Mouse (Mus musculus) retina, postnatal 1 day (tissue): ENCODE results near the gene Grin2d.

Source experiments
- DNase-seq: peaks from one replicate; pipeline ENCODE4 v3.0.0-alpha.2; 2012

Gene Grin2d

GRCm38 (mm10) chr7:45853089-45853488, 25.1 kb downstream of the Grin2d start:
- DNase-seq = no peak

GRCm38 (mm10) chr7:45850661-45851060, 27.5 kb downstream of the Grin2d start:
- DNase-seq = no peak

- DNase-seq = no peak
Observed at GRCm38 (mm10) chr7:45848447-45849027, 29.6 kb downstream of the Grin2d start.

GRCm38 (mm10) chr7:45842950-45843744, 35.0 kb downstream of the Grin2d start:
- DNase-seq = no peak

- no peak for DNase-seq
Observed at GRCm38 (mm10) chr7:45833924-45834323, 44.3 kb downstream of the Grin2d start.

DNA sequence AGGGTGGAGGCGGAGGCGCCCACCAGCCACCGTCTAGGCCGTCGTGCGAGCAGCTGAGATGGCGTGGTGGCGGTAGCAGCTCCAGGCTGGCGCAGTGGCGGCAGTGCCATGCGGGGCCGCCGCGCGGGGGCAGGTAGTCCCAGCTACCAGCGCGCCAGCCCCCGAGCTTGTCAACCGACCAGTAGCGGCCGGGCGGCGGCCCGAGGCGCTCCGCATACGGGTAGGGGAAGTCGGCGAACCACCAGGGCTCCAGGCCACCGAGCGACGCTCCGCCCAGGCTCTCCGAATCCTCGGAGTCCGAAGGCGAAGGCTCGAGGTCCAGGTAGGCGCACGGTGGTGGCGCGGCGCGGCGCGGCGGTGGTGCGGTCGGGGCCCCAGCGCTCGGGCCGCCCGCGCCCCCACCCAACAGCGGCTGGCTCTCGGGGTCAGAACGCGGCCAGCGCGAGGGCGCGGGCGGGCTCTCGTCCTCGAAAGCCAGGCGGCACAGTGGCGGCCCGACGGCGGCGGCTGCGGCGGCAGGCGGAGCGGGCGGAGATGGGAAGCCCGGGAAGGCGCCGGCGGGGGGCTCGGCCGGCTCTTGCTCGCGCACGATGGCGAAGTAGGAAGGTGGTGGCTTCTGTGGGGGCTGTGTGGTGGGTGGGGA, 44.9 kb downstream of the Grin2d start:
- DNase-seq = peak; percentile 39

DNA sequence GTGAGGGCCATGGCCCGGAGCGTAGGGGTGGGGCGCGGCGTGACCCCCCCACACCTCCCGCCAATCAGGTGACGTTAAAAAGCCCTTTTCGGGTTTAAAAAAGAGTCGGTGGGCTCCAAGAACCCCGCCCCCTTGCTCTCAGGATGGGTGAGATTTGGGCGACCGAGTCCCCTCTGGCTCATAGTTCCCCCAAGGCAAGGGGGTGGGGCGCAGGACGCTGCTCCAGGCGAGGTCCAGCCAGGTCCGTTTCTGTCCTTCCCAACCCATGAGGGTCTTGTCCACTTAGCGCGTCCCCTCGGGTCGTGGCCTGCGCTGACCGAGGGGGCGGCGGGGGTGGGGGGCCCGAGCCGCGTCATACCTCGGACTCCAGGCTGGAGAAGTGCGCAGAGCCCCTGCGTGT, 45.8 kb downstream of the Grin2d start:
- no peak for DNase-seq

GRCm38 (mm10) chr7:45831128-45831525, 47.1 kb downstream of the Grin2d start:
- DNase-seq = no peak

DNA sequence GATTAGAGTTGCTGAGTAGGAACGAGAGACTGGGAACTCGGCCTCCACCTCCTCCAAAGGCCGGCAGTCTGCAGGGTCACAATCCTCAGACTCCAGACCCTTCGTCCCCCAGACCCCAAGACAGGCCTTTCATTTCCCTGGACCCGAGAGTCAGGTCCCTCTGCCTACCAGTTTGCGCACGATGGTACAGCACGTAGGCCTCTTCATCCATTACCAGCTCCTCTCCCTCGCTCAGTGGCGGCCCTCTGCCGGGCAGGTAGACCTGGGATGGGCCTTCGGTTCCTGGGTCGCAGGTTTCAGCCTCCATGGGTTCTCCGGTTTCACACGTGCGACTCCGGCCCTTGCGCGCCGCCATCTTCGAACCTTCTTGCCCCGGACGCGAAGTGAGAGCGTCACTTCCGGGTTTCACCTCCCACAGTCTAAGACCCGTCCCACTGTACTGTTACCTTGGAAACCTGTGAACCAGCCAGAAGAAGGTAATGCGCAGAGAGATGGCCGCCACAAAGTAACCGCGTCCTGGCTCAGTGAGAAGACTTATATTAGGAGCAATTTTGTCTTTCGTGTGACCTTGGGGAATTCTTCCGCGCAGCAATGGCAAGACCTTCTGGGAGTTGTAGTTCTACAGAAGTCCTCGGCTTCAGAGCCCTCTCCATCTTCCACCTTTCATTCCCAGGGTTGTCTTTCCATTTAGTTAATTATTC, 47.6 kb downstream of the Grin2d start, which contains the start of gene Grwd1:
TSS of gene Grwd1 (minus strand) at position 518 of the 701 bp plus-strand sequence.
- peak; percentile 94 for DNase-seq

GRCm38 (mm10) chr7:45826631-45827030, 51.5 kb downstream of the Grin2d start:
- DNase-seq = no peak

GRCm38 (mm10) chr7:45824598-45824997, 53.6 kb downstream of the Grin2d start, which contains the start of gene Kcnj14:
Gene Kcnj14 (minus strand): TSS chr7:45824782.
- DNase-seq = no peak

- DNase-seq = no peak
Observed at GRCm38 (mm10) chr7:45820913-45821312, 57.3 kb downstream of the Grin2d start.

GRCm38 (mm10) chr7:45819843-45820242, 58.3 kb downstream of the Grin2d start:
- DNase-seq = no peak

GRCm38 (mm10) chr7:45815984-45816351, 62.2 kb downstream of the Grin2d start:
- no peak for DNase-seq

DNA sequence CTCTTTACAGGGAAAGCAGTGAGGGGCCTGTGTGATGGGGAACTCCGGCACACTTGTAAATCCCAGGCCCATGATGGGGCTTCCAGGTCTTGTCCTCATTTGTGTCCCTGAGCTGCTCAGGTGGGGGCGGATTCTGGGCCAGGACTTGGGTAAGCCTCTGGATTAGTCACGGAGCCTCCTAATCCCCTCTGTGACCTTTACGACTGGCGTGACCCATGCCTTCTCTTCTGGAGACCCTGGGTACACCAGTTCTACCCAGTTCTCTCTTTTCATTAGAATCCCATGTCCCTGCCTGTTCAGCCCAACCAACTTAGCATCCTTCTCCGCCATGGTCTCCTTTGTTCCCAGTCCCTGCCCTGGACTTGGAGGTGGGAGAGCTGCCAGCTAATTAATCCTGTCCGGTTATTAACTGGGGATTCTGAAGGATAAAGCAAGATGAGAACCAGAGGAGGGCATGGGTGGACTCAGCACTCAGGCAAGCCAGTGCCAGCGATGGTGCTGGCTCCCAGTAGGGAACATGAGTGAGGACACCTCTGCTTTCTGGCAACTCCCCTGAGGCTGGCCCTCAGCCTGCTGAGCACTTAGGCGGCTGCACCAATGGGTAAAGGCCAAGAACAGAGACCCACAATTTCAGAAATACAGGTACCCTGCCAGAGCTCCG, 62.7 kb downstream of the Grin2d start:
- peak; percentile 78 for DNase-seq

DNA sequence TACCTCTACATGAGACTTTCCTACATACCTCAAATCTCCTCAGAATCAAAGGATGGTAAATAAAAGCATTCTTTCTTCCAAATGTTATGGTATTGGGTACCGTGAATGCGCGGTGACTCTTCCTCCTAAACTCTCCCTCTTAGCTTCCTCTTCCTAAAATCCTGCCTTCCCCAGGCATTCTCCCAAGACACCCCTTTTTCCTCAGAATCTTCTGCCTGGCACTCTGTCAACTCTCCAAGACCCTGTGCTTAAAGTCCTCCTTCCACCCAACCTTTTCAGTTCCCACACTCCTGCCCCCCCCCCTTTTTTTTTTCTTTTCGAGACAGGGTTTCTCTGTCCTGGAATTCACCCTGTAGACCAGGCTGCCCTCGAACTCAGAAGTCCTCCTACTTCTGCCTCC, 63.3 kb downstream of the Grin2d start:
- DNase-seq = no peak

DNA sequence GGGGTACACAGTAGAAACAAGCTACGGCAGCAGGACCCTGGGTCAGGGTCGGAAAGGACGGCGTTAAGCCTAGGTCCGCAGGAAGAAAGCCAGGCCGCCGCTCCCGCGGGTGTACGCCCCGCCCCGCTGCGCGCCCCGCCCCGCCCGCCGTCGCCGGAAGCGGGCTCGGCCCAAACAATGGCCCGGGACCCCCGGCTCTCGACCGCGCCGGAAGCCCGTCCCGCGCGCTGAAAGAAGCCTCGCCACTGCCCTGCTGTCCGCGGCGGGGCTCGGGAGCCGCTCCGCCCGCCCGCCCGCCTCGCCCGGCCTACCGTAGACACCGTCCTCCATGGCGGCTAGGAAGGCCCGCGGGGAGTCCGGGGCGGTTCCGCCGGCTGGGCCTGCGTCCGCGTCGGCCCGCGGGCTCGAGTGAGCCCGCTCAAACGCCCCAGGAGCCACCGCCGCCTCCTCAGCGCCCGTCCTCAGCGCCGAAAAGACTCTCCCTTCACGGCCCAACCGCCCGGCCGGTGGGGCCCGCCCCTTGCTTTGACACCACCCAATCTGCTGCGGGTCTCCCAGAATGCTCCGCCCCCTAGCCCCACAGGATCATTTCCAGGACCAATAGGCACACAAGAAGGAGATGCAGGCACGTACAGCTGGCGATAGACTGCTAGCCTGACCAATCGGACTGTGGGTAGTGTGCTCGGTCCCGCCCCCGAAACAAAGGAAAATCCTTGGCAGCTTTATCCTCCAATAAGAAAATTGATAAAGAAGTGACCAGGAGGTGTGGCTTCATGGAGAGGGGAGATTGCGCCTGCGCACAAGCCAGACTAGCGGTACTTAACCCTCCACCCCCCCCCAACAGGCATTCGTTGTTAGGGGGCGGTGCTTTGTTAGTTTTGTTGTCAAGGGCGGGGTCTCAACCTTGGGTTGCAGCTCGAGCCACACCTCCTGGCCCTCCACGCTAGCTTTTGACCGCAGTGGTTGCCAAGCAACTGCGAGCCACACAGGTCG, 64.1 kb downstream of the Grin2d start, which contains the start of gene Cyth2:
TSS of gene Cyth2 (minus strand) at position 795 of the 993 bp plus-strand sequence.
- DNase-seq = peak; percentile 100

DNA sequence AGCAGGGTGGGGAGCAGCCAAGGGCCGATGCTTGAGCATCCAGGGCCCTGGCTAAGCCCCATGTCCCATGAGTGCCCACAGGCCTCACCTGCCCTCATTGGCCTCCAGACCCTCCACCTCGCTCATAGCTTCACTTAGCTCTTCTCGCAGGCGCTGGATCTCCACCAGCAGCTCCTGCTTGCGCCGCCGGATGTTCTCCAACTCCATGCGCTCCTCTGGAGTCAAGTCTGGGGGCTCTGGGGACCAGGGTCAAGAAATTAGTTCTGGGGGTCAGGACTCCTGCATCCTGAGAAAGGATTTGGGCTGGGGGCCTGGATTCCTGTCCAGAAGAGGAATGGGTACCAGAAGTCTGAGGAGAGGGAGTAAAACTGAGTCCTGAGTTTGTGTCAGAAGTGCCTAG, 65.3 kb downstream of the Grin2d start:
- no peak for DNase-seq

- no peak for DNase-seq
Observed at GRCm38 (mm10) chr7:45809276-45810075, 68.7 kb downstream of the Grin2d start.

GRCm38 (mm10) chr7:45808471-45808870, 69.7 kb downstream of the Grin2d start:
- no peak for DNase-seq
